Mouse (Mus musculus): ENCODE results near the gene Map4k4. TPM values are rescaled to one million over a fixed set of nuclear protein-coding genes. Genes with fewer than 3 reads are reported as not detected.

Map4k4 gene
- polyA plus RNA-seq, 1 experiment = 147 TPM

GRCm38 (mm10) chr1:40012696-40013095 lies 112.0 kb downstream of the Map4k4 start:
- no peak for TF ChIP-seq MYOG (IDR thresholded peaks at IDR 0.05; ENCODE audit: control insufficient read depth in 1 of 3, insufficient read depth in 1 of 3, insufficient read length in 2 of 3, low read depth in 2 of 3)
- no peak for TF ChIP-seq SRF (IDR thresholded peaks at IDR 0.05; ENCODE audit: control insufficient read depth, insufficient read length, low read depth)
- H3K79me2 ChIP-seq (ENCODE audit: control insufficient read depth, insufficient read depth) = no peaks in the 10 kb centered on the region
- no peak overlapping the region for H3K4me3 ChIP-seq
- H3K27me3 ChIP-seq (ENCODE audit: control insufficient read depth, insufficient read depth, insufficient read length) = no peaks in the 10 kb centered on the region
- H3K36me3 ChIP-seq (ENCODE audit: control insufficient read depth, insufficient read depth) = peaks cover 94% of the 10 kb centered on the region
- no peak overlapping the region for H3ac ChIP-seq (ENCODE audit: control insufficient read depth, insufficient read length)
- no peak overlapping the region for H3K4me2 ChIP-seq (ENCODE audit: low read depth)

GRCm38 (mm10) chr1:40015066-40015678 lies 114.5 kb downstream of the Map4k4 start:
- peaks cover 88% of the 10 kb centered on the region for H3K36me3 ChIP-seq (ENCODE audit: control insufficient read depth, insufficient read depth)
- H3ac ChIP-seq (ENCODE audit: control insufficient read depth, insufficient read length) = no peak overlapping the region
- H3K79me2 ChIP-seq (ENCODE audit: control insufficient read depth, insufficient read depth) = no peaks in the 10 kb centered on the region
- no peaks in the 10 kb centered on the region for H3K27me3 ChIP-seq (ENCODE audit: control insufficient read depth, insufficient read depth, insufficient read length)
- TF ChIP-seq MAX (IDR thresholded peaks at IDR 0.05; ENCODE audit: low read depth) = no peak
- TF ChIP-seq E2F4 (IDR thresholded peaks at IDR 0.05; ENCODE audit: insufficient read depth) = no peak
- TF ChIP-seq REST (IDR thresholded peaks at IDR 0.05; ENCODE audit: insufficient read depth, insufficient read length) = no peak
- TF ChIP-seq TCF3 (IDR thresholded peaks at IDR 0.05; ENCODE audit: insufficient read length, low read depth) = no peak
- H3K4me3 ChIP-seq = no peak overlapping the region
- no peak overlapping the region for H3K4me2 ChIP-seq (ENCODE audit: low read depth)

- H3K4me2 ChIP-seq (ENCODE audit: low read depth) = no peak overlapping the region
These were observed 120.9 kb downstream of the Map4k4 start for GRCm38 (mm10) chr1:40021617-40022016.

GRCm38 (mm10) chr1:40022472-40023135 lies 121.9 kb downstream of the Map4k4 start:
- H3K4me3 ChIP-seq = no peak overlapping the region
- H3ac ChIP-seq (ENCODE audit: control insufficient read depth, insufficient read length) = no peak overlapping the region
- peaks cover 70% of the 10 kb centered on the region for H3K36me3 ChIP-seq (ENCODE audit: control insufficient read depth, insufficient read depth)
- H3K27me3 ChIP-seq (ENCODE audit: control insufficient read depth, insufficient read depth, insufficient read length) = no peaks in the 10 kb centered on the region
- no peak for TF ChIP-seq POLR2AphosphoS2 (IDR thresholded peaks at IDR 0.05; ENCODE audit: insufficient read length, low read depth)
- TF ChIP-seq MAX (IDR thresholded peaks at IDR 0.05; ENCODE audit: low read depth) = no peak
- no peak for TF ChIP-seq TCF12 (IDR thresholded peaks at IDR 0.05; ENCODE audit: insufficient read depth, poor library complexity, severe bottlenecking)
- TF ChIP-seq TCF3 (IDR thresholded peaks at IDR 0.05; ENCODE audit: insufficient read length, low read depth) = no peak
- TF ChIP-seq MYOG (IDR thresholded peaks at IDR 0.05; ENCODE audit: control insufficient read depth in 1 of 3, insufficient read depth in 1 of 3, insufficient read length in 2 of 3, low read depth in 2 of 3) = no peak
- no peak for TF ChIP-seq E2F4 (IDR thresholded peaks at IDR 0.05; ENCODE audit: insufficient read depth)
- no peak for TF ChIP-seq SRF (IDR thresholded peaks at IDR 0.05; ENCODE audit: control insufficient read depth, insufficient read length, low read depth)
- no peak for TF ChIP-seq CEBPB (IDR thresholded peaks at IDR 0.05; ENCODE audit: insufficient read depth, poor library complexity, severe bottlenecking)
- no peak for TF ChIP-seq POLR2A (IDR thresholded peaks at IDR 0.05; ENCODE audit: insufficient read length, low read depth)
- no peak for TF ChIP-seq MYOD1 (IDR thresholded peaks at IDR 0.05; ENCODE audit: control insufficient read depth in 1 of 3, insufficient read length in 2 of 3, low read depth in 2 of 3)
- TF ChIP-seq USF1 (IDR thresholded peaks at IDR 0.05; ENCODE audit: low read depth) = no peak
- TF ChIP-seq REST (IDR thresholded peaks at IDR 0.05; ENCODE audit: insufficient read depth, insufficient read length) = no peak
- H3K4me2 ChIP-seq (ENCODE audit: low read depth) = no peak overlapping the region
- no peaks in the 10 kb centered on the region for H3K79me2 ChIP-seq (ENCODE audit: control insufficient read depth, insufficient read depth)

More at GRCm38 (mm10) chr1:40021617-40022016, 120.9 kb downstream of the Map4k4 start:
- Histone ChIP-seq H3K27me3 (ENCODE audit: control insufficient read depth, insufficient read depth, insufficient read length) (no peaks in the 10 kb centered on the region), H3K4me3 (no peak overlapping the region), H3K79me2 (ENCODE audit: control insufficient read depth, insufficient read depth) (no peaks in the 10 kb centered on the region), H3K36me3 (ENCODE audit: control insufficient read depth, insufficient read depth) (peaks cover 73% of the 10 kb centered on the region), H3ac (ENCODE audit: control insufficient read depth, insufficient read length) (no peak overlapping the region)
- TF ChIP-seq MYOD1 (IDR thresholded peaks at IDR 0.05; ENCODE audit: control insufficient read depth in 1 of 3, insufficient read length in 2 of 3, low read depth in 2 of 3) = no peak
- TF ChIP-seq USF1 (IDR thresholded peaks at IDR 0.05; ENCODE audit: low read depth) = no peak

- Histone ChIP-seq H3K4me2 (ENCODE audit: low read depth) (no peak overlapping the region), H3K79me2 (ENCODE audit: control insufficient read depth, insufficient read depth) (no peaks in the 10 kb centered on the region), H3K4me3 (no peak overlapping the region), H3ac (ENCODE audit: control insufficient read depth, insufficient read length) (no peak overlapping the region), H3K36me3 (ENCODE audit: control insufficient read depth, insufficient read depth) (peaks cover 65% of the 10 kb centered on the region), H3K27me3 (ENCODE audit: control insufficient read depth, insufficient read depth, insufficient read length) (no peaks in the 10 kb centered on the region)
- no peak for TF ChIP-seq POLR2A (IDR thresholded peaks at IDR 0.05; ENCODE audit: insufficient read length, low read depth)
- TF ChIP-seq MYOG (IDR thresholded peaks at IDR 0.05; ENCODE audit: control insufficient read depth in 1 of 3, insufficient read depth in 1 of 3, insufficient read length in 2 of 3, low read depth in 2 of 3) = no peak
- TF ChIP-seq TCF12 (IDR thresholded peaks at IDR 0.05; ENCODE audit: insufficient read depth, poor library complexity, severe bottlenecking) = no peak
- TF ChIP-seq CEBPB (IDR thresholded peaks at IDR 0.05; ENCODE audit: insufficient read depth, poor library complexity, severe bottlenecking) = no peak
- no peak for TF ChIP-seq SRF (IDR thresholded peaks at IDR 0.05; ENCODE audit: control insufficient read depth, insufficient read length, low read depth)
- no peak for TF ChIP-seq MYOD1 (IDR thresholded peaks at IDR 0.05; ENCODE audit: control insufficient read depth in 1 of 3, insufficient read length in 2 of 3, low read depth in 2 of 3)
- no peak for TF ChIP-seq E2F4 (IDR thresholded peaks at IDR 0.05; ENCODE audit: insufficient read depth)
- no peak for TF ChIP-seq POLR2AphosphoS2 (IDR thresholded peaks at IDR 0.05; ENCODE audit: insufficient read length, low read depth)
These were observed 122.5 kb downstream of the Map4k4 start for GRCm38 (mm10) chr1:40023206-40023605.
